Mouse (Mus musculus): ENCODE data around the gene Nags.

DNA sequence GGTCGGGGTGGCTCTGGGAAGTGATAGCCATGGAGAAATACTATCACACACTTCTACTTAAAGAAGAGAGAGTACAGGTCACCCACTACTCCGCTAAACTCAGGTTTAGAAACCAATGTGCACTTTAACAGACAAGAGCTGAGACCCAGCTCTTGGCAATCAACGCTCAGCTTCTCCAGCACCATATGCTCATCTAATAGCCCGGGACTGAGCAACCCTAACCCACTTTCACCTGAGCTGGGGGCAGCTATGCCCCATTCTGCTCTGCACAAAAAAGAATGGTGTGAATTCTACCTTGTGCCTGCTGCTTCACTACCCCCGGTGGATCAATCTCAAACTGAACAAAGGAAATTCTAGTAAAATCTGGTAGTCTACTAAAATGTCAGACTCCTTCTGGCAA lies 22.2 kb downstream of the Nags start:
- TF ChIP-seq POLR2A (IDR thresholded peaks at IDR 0.05; ENCODE audit: control insufficient read depth, low read depth, low read length) (no peak), CTCF (IDR thresholded peaks at IDR 0.05; ENCODE audit: control insufficient read depth, insufficient read depth, insufficient replicate concordance, low read depth, low read length) (no peak)
